Mouse (Mus musculus): ENCODE data around the gene Btnl6. TPM values are rescaled to one million over a fixed set of nuclear protein-coding genes. Genes with fewer than 3 reads are reported as not detected.

Btnl6 gene
- polyA plus RNA-seq (2015; fragmentation: Nextera tagmentation; extraction: Ambion mirVana), result 0.54 TPM in 1 of 2 replicates, not detected in the other

- H3K9ac ChIP-seq, result no peak within 1 kb of the TSS
- H3K4me2 ChIP-seq, result no peak within 1 kb of the TSS
- ATAC-seq (ENCODE audit: insufficient number of reproducible peaks, insufficient read depth, low FRiP score, low TSS enrichment, low read depth), result no peak
- no peaks in the 10 kb centered on the region for H3K4me1 ChIP-seq
- H3K27me3 ChIP-seq, result 0 out of 2 replicates have a peak, but pooled peaks cover 2% of the 10 kb centered on the region
- H3K27ac ChIP-seq, result no peak within 1 kb of the TSS
- no peaks in the 10 kb centered on the region for H3K9me3 ChIP-seq
- 90% methylated on average over 4 of the region's 4 CpGs for WGBS
- no peaks in the 10 kb centered on the region for H3K36me3 ChIP-seq
- H3K4me3 ChIP-seq, result no peak within 1 kb of the TSS
Observed at GRCm38 (mm10) chr17:34517252-34517651, at the start of gene Btnl6. Btnl6 (minus strand) TSS chr17:34517352.

GRCm38 (mm10) chr17:34564796-34565195 is 47.6 kb upstream of the Btnl6 start:
- WGBS, result 38% methylated on average over 3 of the region's 3 CpGs
- Histone ChIP-seq H3K4me2 (peak overlapping the region; percentile 12; the same call in 1 of the 2 replicates), H3K36me3 (no peaks in the 10 kb centered on the region), H3K4me3 (no peak overlapping the region), H3K27ac (peak overlapping the region; percentile 48; the same call in 1 of the 2 replicates), H3K4me1 (peaks cover 7% of the 10 kb centered on the region; the same call in 1 of the 2 replicates), H3K9ac (no peak overlapping the region), H3K27me3 (peaks cover 14% of the 10 kb centered on the region; the same call in 1 of the 2 replicates), H3K9me3 (no peaks in the 10 kb centered on the region)
- ATAC-seq (ENCODE audit: insufficient number of reproducible peaks, insufficient read depth, low FRiP score, low TSS enrichment, low read depth), result no peak

- Histone ChIP-seq H3K9ac (0 out of 2 replicates have a peak within 1 kb of the TSS, but pooled peaks have one; percentile 40), H3K9me3 (no peaks in the 10 kb centered on the region), H3K27ac (peak within 1 kb of the TSS; percentile 48; the same call in 1 of the 2 replicates), H3K4me1 (peaks cover 7% of the 10 kb centered on the region; the same call in 1 of the 2 replicates), H3K4me2 (peak within 1 kb of the TSS; percentile 12; the same call in 1 of the 2 replicates), H3K4me3 (no peak within 1 kb of the TSS), H3K27me3 (peaks cover 14% of the 10 kb centered on the region; the same call in 1 of the 2 replicates), H3K36me3 (no peaks in the 10 kb centered on the region)
- no peak for ATAC-seq (ENCODE audit: insufficient number of reproducible peaks, insufficient read depth, low FRiP score, low TSS enrichment, low read depth)
- 5% methylated on average over 6 of the region's 6 CpGs for WGBS
Observed at GRCm38 (mm10) chr17:34564003-34564421, 46.9 kb upstream of the Btnl6 start, which contains the start of gene Notch4. Notch4 (plus strand) TSS chr17:34564268.

- Histone ChIP-seq H3K4me1 (peaks cover 7% of the 10 kb centered on the region; the same call in 1 of the 2 replicates), H3K36me3 (no peaks in the 10 kb centered on the region), H3K9ac (no peak overlapping the region), H3K27me3 (peaks cover 11% of the 10 kb centered on the region; the same call in 1 of the 2 replicates), H3K4me2 (no peak overlapping the region), H3K9me3 (no peaks in the 10 kb centered on the region), H3K27ac (no peak overlapping the region), H3K4me3 (no peak overlapping the region)
- ATAC-seq (ENCODE audit: insufficient number of reproducible peaks, insufficient read depth, low FRiP score, low TSS enrichment, low read depth), result no peak
- 72% methylated on average over 11 of the region's 11 CpGs for WGBS
Observed at GRCm38 (mm10) chr17:34563354-34563753, 46.2 kb upstream of the Btnl6 start.

GRCm38 (mm10) chr17:34562595-34562994 is 45.4 kb upstream of the Btnl6 start:
- peaks cover 7% of the 10 kb centered on the region; the same call in 1 of the 2 replicates for H3K27me3 ChIP-seq
- H3K4me1 ChIP-seq, result peaks cover 7% of the 10 kb centered on the region; the same call in 1 of the 2 replicates
- H3K9ac ChIP-seq, result no peak overlapping the region
- no peak overlapping the region for H3K4me2 ChIP-seq
- ATAC-seq (ENCODE audit: insufficient number of reproducible peaks, insufficient read depth, low FRiP score, low TSS enrichment, low read depth), result no peak
- no peaks in the 10 kb centered on the region for H3K36me3 ChIP-seq
- H3K27ac ChIP-seq, result no peak overlapping the region
- 56% methylated on average over 3 of the region's 3 CpGs for WGBS
- no peaks in the 10 kb centered on the region for H3K9me3 ChIP-seq
- no peak overlapping the region for H3K4me3 ChIP-seq

- Histone ChIP-seq H3K36me3 (no peaks in the 10 kb centered on the region), H3K27me3 (no peaks in the 10 kb centered on the region), H3K9ac (no peak overlapping the region), H3K9me3 (no peaks in the 10 kb centered on the region), H3K27ac (no peak overlapping the region), H3K4me2 (no peak overlapping the region), H3K4me1 (peaks cover 7% of the 10 kb centered on the region; the same call in 1 of the 2 replicates), H3K4me3 (no peak overlapping the region)
- no peak for ATAC-seq (ENCODE audit: insufficient number of reproducible peaks, insufficient read depth, low FRiP score, low TSS enrichment, low read depth)
- WGBS, result 32% methylated on average over 8 of the region's 8 CpGs
Observed at GRCm38 (mm10) chr17:34561200-34561599, 44.0 kb upstream of the Btnl6 start.

GRCm38 (mm10) chr17:34560438-34560837 is 43.3 kb upstream of the Btnl6 start:
- no peaks in the 10 kb centered on the region for H3K27me3 ChIP-seq
- no peaks in the 10 kb centered on the region for H3K36me3 ChIP-seq
- H3K27ac ChIP-seq, result no peak overlapping the region
- H3K9ac ChIP-seq, result no peak overlapping the region
- H3K4me2 ChIP-seq, result no peak overlapping the region
- peaks cover 7% of the 10 kb centered on the region; the same call in 1 of the 2 replicates for H3K4me1 ChIP-seq
- 86% methylated on average over 6 of the region's 6 CpGs for WGBS
- no peaks in the 10 kb centered on the region for H3K9me3 ChIP-seq
- ATAC-seq (ENCODE audit: insufficient number of reproducible peaks, insufficient read depth, low FRiP score, low TSS enrichment, low read depth), result no peak
- no peak overlapping the region for H3K4me3 ChIP-seq

GRCm38 (mm10) chr17:34559895-34560294 is 42.7 kb upstream of the Btnl6 start:
- Histone ChIP-seq H3K4me1 (peaks cover 7% of the 10 kb centered on the region; the same call in 1 of the 2 replicates), H3K9me3 (no peaks in the 10 kb centered on the region), H3K9ac (no peak overlapping the region), H3K4me2 (no peak overlapping the region), H3K36me3 (no peaks in the 10 kb centered on the region), H3K27me3 (no peaks in the 10 kb centered on the region), H3K27ac (no peak overlapping the region), H3K4me3 (no peak overlapping the region)
- no peak for ATAC-seq (ENCODE audit: insufficient number of reproducible peaks, insufficient read depth, low FRiP score, low TSS enrichment, low read depth)
- 31% methylated on average over 15 of the region's 15 CpGs for WGBS

GRCm38 (mm10) chr17:34559116-34559515 is 42.0 kb upstream of the Btnl6 start:
- no peak overlapping the region for H3K4me2 ChIP-seq
- no peaks in the 10 kb centered on the region for H3K27me3 ChIP-seq
- no peak overlapping the region for H3K27ac ChIP-seq
- H3K4me1 ChIP-seq, result peaks cover 3% of the 10 kb centered on the region; the same call in 1 of the 2 replicates
- H3K4me3 ChIP-seq, result no peak overlapping the region
- 83% methylated on average over 7 of the region's 7 CpGs for WGBS
- H3K36me3 ChIP-seq, result no peaks in the 10 kb centered on the region
- H3K9ac ChIP-seq, result no peak overlapping the region
- no peak for ATAC-seq (ENCODE audit: insufficient number of reproducible peaks, insufficient read depth, low FRiP score, low TSS enrichment, low read depth)
- no peaks in the 10 kb centered on the region for H3K9me3 ChIP-seq

GRCm38 (mm10) chr17:34557411-34557810 is 40.3 kb upstream of the Btnl6 start:
- no peaks in the 10 kb centered on the region for H3K36me3 ChIP-seq
- WGBS, result 73% methylated on average over 11 of the region's 11 CpGs
- ATAC-seq (ENCODE audit: insufficient number of reproducible peaks, insufficient read depth, low FRiP score, low TSS enrichment, low read depth), result no peak

GRCm38 (mm10) chr17:34556406-34556805 is 39.3 kb upstream of the Btnl6 start:
- H3K9ac ChIP-seq, result no peak overlapping the region
- no peak for ATAC-seq (ENCODE audit: insufficient number of reproducible peaks, insufficient read depth, low FRiP score, low TSS enrichment, low read depth)
- 79% methylated on average over 8 of the region's 8 CpGs for WGBS

More at GRCm38 (mm10) chr17:34557411-34557810, 40.3 kb upstream of the Btnl6 start:
- Histone ChIP-seq H3K27me3 (no peaks in the 10 kb centered on the region), H3K4me2 (no peak overlapping the region), H3K4me3 (no peak overlapping the region), H3K9ac (no peak overlapping the region), H3K9me3 (no peaks in the 10 kb centered on the region), H3K27ac (no peak overlapping the region), H3K4me1 (no peaks in the 10 kb centered on the region)

GRCm38 (mm10) chr17:34555483-34555882 is 38.3 kb upstream of the Btnl6 start:
- H3K9me3 ChIP-seq, result no peaks in the 10 kb centered on the region
- H3K4me1 ChIP-seq, result no peaks in the 10 kb centered on the region
- H3K27ac ChIP-seq, result no peak overlapping the region
- H3K36me3 ChIP-seq, result no peaks in the 10 kb centered on the region
- H3K27me3 ChIP-seq, result no peaks in the 10 kb centered on the region
- H3K9ac ChIP-seq, result no peak overlapping the region
- H3K4me2 ChIP-seq, result no peak overlapping the region
- 0 out of 2 replicates have a peak, but pooled peaks have one; percentile 56 for ATAC-seq (ENCODE audit: insufficient number of reproducible peaks, insufficient read depth, low FRiP score, low TSS enrichment, low read depth)
- 21% methylated on average over 5 of the region's 5 CpGs for WGBS
- no peak overlapping the region for H3K4me3 ChIP-seq

More at GRCm38 (mm10) chr17:34556406-34556805, 39.3 kb upstream of the Btnl6 start:
- Histone ChIP-seq H3K4me2 (no peak overlapping the region), H3K36me3 (no peaks in the 10 kb centered on the region), H3K4me3 (no peak overlapping the region), H3K27ac (no peak overlapping the region), H3K9me3 (no peaks in the 10 kb centered on the region), H3K4me1 (no peaks in the 10 kb centered on the region), H3K27me3 (no peaks in the 10 kb centered on the region)

All from embryonic facial prominence, embryonic 13.5 days (tissue).